Mouse (Mus musculus): ENCODE data around the gene Ywhag. TPM values are rescaled to one million over a fixed set of nuclear protein-coding genes. Genes with fewer than 3 reads are reported as not detected.

Ywhag gene
- total RNA-seq, 2 experiments from 2014 or later = 14.8 to 17.9 TPM

- ATAC-seq (replicated peaks; ENCODE audit: low FRiP score, poor library complexity, severe bottlenecking) = no peak
These were observed 22.1 kb upstream of the Ywhag start for GRCm38 (mm10) chr5:135956300-135957206.

- ATAC-seq (replicated peaks; ENCODE audit: low FRiP score, poor library complexity, severe bottlenecking) = no peak
These were observed 18.4 kb upstream of the Ywhag start for GRCm38 (mm10) chr5:135952830-135953229.

GRCm38 (mm10) chr5:135951660-135952059 is 17.2 kb upstream of the Ywhag start:
- peak; percentile 23; the same call in 1 of the 2 replicates for ATAC-seq (replicated peaks; ENCODE audit: low FRiP score, poor library complexity, severe bottlenecking)

- peak; percentile 88 for ATAC-seq (replicated peaks; ENCODE audit: low FRiP score, poor library complexity, severe bottlenecking)
These were observed 16.4 kb upstream of the Ywhag start for GRCm38 (mm10) chr5:135950710-135951412.

GRCm38 (mm10) chr5:135946621-135947020 is 12.2 kb upstream of the Ywhag start:
- ATAC-seq (replicated peaks; ENCODE audit: low FRiP score, poor library complexity, severe bottlenecking) = no peak

GRCm38 (mm10) chr5:135945916-135946408 is 11.5 kb upstream of the Ywhag start:
- ATAC-seq (replicated peaks; ENCODE audit: low FRiP score, poor library complexity, severe bottlenecking) = no peak

GRCm38 (mm10) chr5:135942710-135943109 is 8.3 kb upstream of the Ywhag start:
- ATAC-seq (replicated peaks; ENCODE audit: low FRiP score, poor library complexity, severe bottlenecking) = no peak

GRCm38 (mm10) chr5:135940587-135940986 is 6.2 kb upstream of the Ywhag start:
- ATAC-seq (replicated peaks; ENCODE audit: low FRiP score, poor library complexity, severe bottlenecking) = no peak

- ATAC-seq (replicated peaks; ENCODE audit: low FRiP score, poor library complexity, severe bottlenecking) = no peak
These were observed 1.3 kb upstream of the Ywhag start for GRCm38 (mm10) chr5:135935641-135936190.

GRCm38 (mm10) chr5:135935176-135935523 is 734 bp upstream of the Ywhag start:
- no peak for ATAC-seq (replicated peaks; ENCODE audit: low FRiP score, poor library complexity, severe bottlenecking)

GRCm38 (mm10) chr5:135933900-135934441 is 445 bp downstream of the Ywhag start:
- peak; percentile 78 for ATAC-seq (replicated peaks; ENCODE audit: low FRiP score, poor library complexity, severe bottlenecking)

- no peak for ATAC-seq (replicated peaks; ENCODE audit: low FRiP score, poor library complexity, severe bottlenecking)
These were observed 1.1 kb downstream of the Ywhag start for GRCm38 (mm10) chr5:135933222-135933899.

GRCm38 (mm10) chr5:135932359-135932758 is 2.1 kb downstream of the Ywhag start:
- no peak for ATAC-seq (replicated peaks; ENCODE audit: low FRiP score, poor library complexity, severe bottlenecking)

- ATAC-seq (replicated peaks; ENCODE audit: low FRiP score, poor library complexity, severe bottlenecking) = no peak
These were observed 2.9 kb downstream of the Ywhag start for GRCm38 (mm10) chr5:135931526-135931925.

GRCm38 (mm10) chr5:135929685-135930424 is 4.6 kb downstream of the Ywhag start:
- no peak for ATAC-seq (replicated peaks; ENCODE audit: low FRiP score, poor library complexity, severe bottlenecking)

- no peak for ATAC-seq (replicated peaks; ENCODE audit: low FRiP score, poor library complexity, severe bottlenecking)
These were observed 10.5 kb downstream of the Ywhag start for GRCm38 (mm10) chr5:135923901-135924300.

- ATAC-seq (replicated peaks; ENCODE audit: low FRiP score, poor library complexity, severe bottlenecking) = no peak
These were observed 14.5 kb downstream of the Ywhag start for GRCm38 (mm10) chr5:135919902-135920301.

- no peak for ATAC-seq (replicated peaks; ENCODE audit: low FRiP score, poor library complexity, severe bottlenecking)
These were observed 15.8 kb downstream of the Ywhag start for GRCm38 (mm10) chr5:135918593-135918992.

GRCm38 (mm10) chr5:135918059-135918437 is 16.4 kb downstream of the Ywhag start:
- no peak for ATAC-seq (replicated peaks; ENCODE audit: low FRiP score, poor library complexity, severe bottlenecking)

Data from erythroblast, adult 5-6 weeks (primary cell).